Mouse (Mus musculus) lung, embryonic 14.5 days (tissue): ENCODE results near the gene Sptlc3. TPM values are rescaled to one million over a fixed set of nuclear protein-coding genes. Genes with fewer than 3 reads are reported as not detected.

Experiments
- ATAC-seq: fragments of 200-750 bp; cut with Nextera tagmentation; 2 replicates; pipeline ENCODE4 v1.8.0; 2017; ENCODE audit warnings: mild to moderate bottlenecking, moderate TSS enrichment, moderate library complexity; ENCODE audit not compliant: insufficient read depth
- DNase-seq: peaks from one replicate; pipeline ENCODE4 v3.0.0-alpha.2; 2015
- H3K27ac ChIP-seq: fragments of 300-500 bp; sonication (generic); 2 replicates; pipeline ENCODE4 v1.5.1; 2014; ENCODE audit warnings: low read depth, mild to moderate bottlenecking, moderate library complexity
- H3K27me3 ChIP-seq: fragments of 300-500 bp; sonication (generic); 2 replicates; pipeline ENCODE4 v1.6.1; 2014; ENCODE audit warnings: low read length, control low read depth; ENCODE audit not compliant: insufficient read depth
- H3K36me3 ChIP-seq: fragments of 300-500 bp; sonication (generic); 2 replicates; pipeline ENCODE4 v1.6.1; 2014; ENCODE audit warnings: control low read depth; ENCODE audit not compliant: insufficient read depth
- H3K4me1 ChIP-seq: fragments of 300-500 bp; sonication (generic); 2 replicates; pipeline ENCODE4 v1.6.1; 2014; ENCODE audit warnings: antibody characterized with exemption, control low read depth; ENCODE audit not compliant: insufficient read depth
- H3K4me2 ChIP-seq: fragments of 300-500 bp; sonication (generic); 2 replicates; pipeline ENCODE4 v1.6.1; 2014; ENCODE audit warnings: mild to moderate bottlenecking
- H3K4me3 ChIP-seq: fragments of 300-500 bp; sonication (generic); 2 replicates; pipeline ENCODE4 v1.5.1; 2014; ENCODE audit warnings: low read depth, low read length
- H3K9ac ChIP-seq: fragments of 300-500 bp; sonication (generic); 2 replicates; pipeline ENCODE4 v1.6.1; 2014
- H3K9me3 ChIP-seq: fragments of 300-500 bp; sonication (generic); 2 replicates; pipeline ENCODE4 v1.6.1; 2016; ENCODE audit warnings: low read depth, low read length, control low read depth
- CTCF ChIP-seq: IDR thresholded peaks from 2 replicates; pipeline ENCODE4 v1.5.1; 2016; ENCODE audit warnings: antibody characterized with exemption, low read depth
- WGBS: fragments of 180-500 bp; shearing (Covaris S2); extraction: QIAGEN DNeasy Blood & Tissue Kit; methylation state at CpG from one replicate; pipeline ENCODE4 v1.1.7; 2014; 5-methylcytosine and 5-hydroxymethylcytosine counted together
- polyA plus RNA-seq: library from polyadenylated mRNA; unstranded; fragments of >200 nt; fragmentation: Nextera tagmentation; extraction: Ambion mirVana; gene quantifications from 2 replicates; pipeline ENCODE4 v1.2.1, GENCODE M21; 2014

The Sptlc3 gene
- polyA plus RNA-seq, 1 experiment from 2014 or later, result 0.16 TPM

DNA sequence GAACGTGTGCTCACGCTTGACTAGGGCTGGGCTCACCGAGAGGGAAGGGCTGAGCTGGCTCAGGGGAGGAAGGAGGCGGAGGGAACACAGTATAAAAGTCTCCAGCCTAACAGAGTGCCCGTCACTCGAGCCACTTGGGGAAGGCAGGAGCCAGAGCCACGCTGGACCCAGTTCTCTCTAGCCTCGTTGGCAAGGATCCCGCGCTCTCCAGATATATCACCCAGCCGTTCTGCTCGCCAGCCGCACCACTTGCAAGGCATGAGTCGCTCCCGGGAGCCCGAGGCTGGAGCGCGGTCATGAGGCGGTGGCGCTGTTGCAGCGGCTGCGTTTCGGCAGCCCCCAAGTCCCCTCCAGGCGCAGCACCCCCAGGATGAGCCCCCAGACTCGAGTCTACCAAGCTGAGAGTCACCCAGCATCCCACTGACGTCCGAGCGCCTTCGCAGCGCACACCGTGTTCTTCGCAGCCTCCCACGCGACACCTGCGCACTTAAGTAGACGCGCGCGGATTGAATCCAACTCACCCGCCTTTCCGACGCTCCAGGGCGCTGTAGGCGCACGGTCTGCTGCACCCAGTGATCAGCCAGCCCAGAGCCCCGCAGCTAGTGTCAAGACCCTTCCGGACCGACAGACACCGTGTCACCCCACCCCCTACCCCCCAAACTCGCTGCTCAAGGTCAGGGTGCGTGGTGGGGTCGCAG, 183.5 kb downstream of the Sptlc3 start:
- Histone ChIP-seq H3K4me2 (peak overlapping the region; percentile 64), H3K9ac (peak overlapping the region; percentile 88), H3K9me3 (no peaks in the 10 kb centered on the region), H3K27me3 (no peaks in the 10 kb centered on the region; the same call in 1 of the 2 replicates), H3K36me3 (no peaks in the 10 kb centered on the region), H3K27ac (peak overlapping the region; percentile 90), H3K4me1 (0 out of 2 replicates have a peak, but pooled peaks cover 4% of the 10 kb centered on the region), H3K4me3 (peak overlapping the region; percentile 93)
- DNase-seq (peak; percentile 94), ATAC-seq (peak; percentile 88)
- peak; percentile 36; the same call in 1 of the 2 replicates for TF ChIP-seq CTCF
- WGBS, result 0% methylated on average over 52 of the region's 52 CpGs

DNA sequence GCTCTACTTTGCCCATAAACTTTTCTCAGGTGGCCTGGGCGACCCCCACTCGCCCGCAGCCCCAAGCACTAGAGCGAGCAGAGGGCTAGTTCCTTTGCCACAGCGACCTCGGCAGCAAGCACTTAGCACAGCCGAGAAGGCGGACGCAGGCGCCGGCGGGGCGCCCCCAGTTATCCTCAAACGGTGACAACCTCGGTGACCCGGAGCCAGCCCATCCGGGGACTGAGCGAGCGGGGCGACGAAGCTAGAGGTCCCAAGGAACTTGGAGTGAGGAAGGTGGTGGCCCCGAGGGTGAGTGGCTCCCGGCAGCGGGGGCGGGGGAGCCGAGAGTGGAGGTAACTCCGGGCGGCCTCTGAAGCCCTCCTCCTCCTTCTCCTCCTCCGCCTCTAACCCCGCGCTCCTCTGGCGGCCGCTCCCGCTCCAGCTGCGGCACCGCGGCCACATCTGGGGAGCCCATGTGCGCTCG, 184.1 kb downstream of the Sptlc3 start, which contains the start of gene Ism1:
Ism1 (plus strand) TSS at position 370 of the 466 bp plus-strand sequence.
- DNase-seq (peak; percentile 62), ATAC-seq (peak; percentile 58)
- Histone ChIP-seq H3K4me3 (peak within 1 kb of the TSS; percentile 93), H3K36me3 (no peaks in the 10 kb centered on the region), H3K9ac (peak within 1 kb of the TSS; percentile 88), H3K27me3 (no peaks in the 10 kb centered on the region; the same call in 1 of the 2 replicates), H3K4me1 (0 out of 2 replicates have a peak, but pooled peaks cover 5% of the 10 kb centered on the region), H3K4me2 (peak within 1 kb of the TSS; percentile 64), H3K27ac (peak within 1 kb of the TSS; percentile 90), H3K9me3 (no peaks in the 10 kb centered on the region)
- no peak for TF ChIP-seq CTCF
- under 1% methylated on average over 37 of the region's 39 CpGs for WGBS

DNA sequence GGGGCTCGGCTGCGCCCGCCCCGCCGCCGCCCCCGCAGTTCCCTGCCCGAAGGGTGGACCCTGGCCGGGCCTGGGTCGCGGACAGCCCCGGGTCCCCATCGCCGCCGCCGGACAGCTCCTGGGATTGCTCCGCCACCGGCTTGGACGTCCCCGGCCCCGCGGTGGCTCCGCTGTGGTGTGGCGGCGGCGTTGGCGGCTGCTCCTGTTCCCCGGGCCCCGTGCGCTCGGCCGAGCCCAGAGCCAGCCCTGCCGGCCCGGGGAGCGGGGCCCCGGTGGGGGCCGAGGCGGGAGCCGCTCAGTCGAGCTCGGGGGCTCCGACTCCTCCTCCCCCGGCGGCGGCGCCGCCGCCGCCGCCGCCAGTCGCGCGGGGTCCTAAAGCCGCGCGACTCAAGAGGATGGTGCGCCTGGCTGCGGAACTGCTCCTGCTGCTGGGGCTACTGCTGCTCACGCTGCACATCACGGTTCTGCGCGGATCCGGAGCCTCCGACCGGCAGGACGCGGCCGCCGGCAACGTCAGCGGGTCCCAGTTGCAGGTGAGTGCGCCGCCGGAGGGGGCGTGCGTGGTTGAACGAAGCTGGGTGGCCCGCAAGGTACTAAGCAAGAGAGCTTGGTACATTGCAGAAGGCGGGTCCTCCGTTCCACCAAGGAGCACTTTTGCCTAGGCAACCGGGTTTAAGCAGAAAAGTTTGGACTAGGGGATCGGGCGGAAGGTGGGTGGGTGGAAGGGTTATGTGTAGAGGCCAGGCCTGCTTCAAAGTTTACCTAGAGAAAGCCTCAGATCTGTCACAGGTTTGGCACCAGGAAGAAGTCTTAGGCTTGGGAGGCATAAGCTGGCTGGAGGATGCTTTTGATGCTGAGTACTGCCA, 184.8 kb downstream of the Sptlc3 start:
- H3K9me3 ChIP-seq, result no peaks in the 10 kb centered on the region
- peak overlapping the region; percentile 64 for H3K4me2 ChIP-seq
- TF ChIP-seq CTCF, result peak; percentile 48
- peak overlapping the region; percentile 88 for H3K9ac ChIP-seq
- under 1% methylated on average over 79 of the region's 84 CpGs for WGBS
- peak overlapping the region; percentile 90 for H3K27ac ChIP-seq
- DNase-seq, result peak; percentile 83
- 0 out of 2 replicates have a peak, but pooled peaks cover 8% of the 10 kb centered on the region for H3K4me1 ChIP-seq
- peak; percentile 79 for ATAC-seq
- H3K36me3 ChIP-seq, result no peaks in the 10 kb centered on the region
- no peaks in the 10 kb centered on the region; the same call in 1 of the 2 replicates for H3K27me3 ChIP-seq
- H3K4me3 ChIP-seq, result peak overlapping the region; percentile 93

DNA sequence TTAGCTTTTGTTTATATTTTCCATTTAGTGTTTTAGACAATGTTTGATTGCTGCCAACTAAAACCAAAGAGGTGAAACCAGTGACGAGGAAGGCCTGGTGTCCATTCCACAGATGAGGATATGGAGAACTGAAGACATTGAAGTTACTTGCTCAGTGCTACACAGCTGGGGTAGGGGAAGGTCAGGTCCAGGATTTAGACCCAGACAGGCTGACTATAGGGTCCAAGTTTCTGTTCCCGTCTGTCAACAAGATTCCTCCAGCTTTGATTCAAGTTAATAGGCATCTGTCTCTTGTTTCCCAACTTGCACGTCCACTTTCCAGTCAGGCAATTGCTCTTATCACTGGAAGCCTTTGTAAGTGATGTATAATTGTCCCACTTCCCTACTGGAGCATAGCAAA, 188.8 kb downstream of the Sptlc3 start:
- Histone ChIP-seq H3K9me3 (no peaks in the 10 kb centered on the region), H3K4me1 (0 out of 2 replicates have a peak, but pooled peaks cover 4% of the 10 kb centered on the region), H3K9ac (no peak overlapping the region), H3K4me3 (no peak overlapping the region), H3K4me2 (peak overlapping the region; percentile 23), H3K27ac (no peak overlapping the region), H3K36me3 (no peaks in the 10 kb centered on the region), H3K27me3 (no peaks in the 10 kb centered on the region)
- no peak for TF ChIP-seq CTCF
- ATAC-seq, result peak; percentile 39; the same call in 1 of the 2 replicates
- DNase-seq, result peak; percentile 56
- WGBS, result 29% methylated on average over 3 of the region's 3 CpGs

Other genes starting within 250 kb of the Sptlc3 start
- 17.7 and 19.0 TPM in 2 replicates for gene Ism1, start 184.3 kb downstream of the Sptlc3 start, polyA plus RNA-seq